Mouse (Mus musculus) brain, embryonic 14.5 days (tissue): ENCODE data around the gene Ttpal. TPM values are rescaled to one million over a fixed set of nuclear protein-coding genes. Genes with fewer than 3 reads are reported as not detected.

Source experiments
- DNase-seq: peaks from one replicate; pipeline ENCODE4 v3.0.0-alpha.2; 2011; ENCODE audit warnings: low read depth
- CTCF ChIP-seq: fragments of 200-500 bp; IDR thresholded peaks from 2 replicates; pipeline ENCODE4 v1.5.1; 2012; ENCODE audit warnings: inconsistent platforms, mild to moderate bottlenecking, moderate library complexity, borderline replicate concordance; ENCODE audit not compliant: insufficient read depth, insufficient read length; ENCODE audit errors: extremely low read depth
- POLR2A ChIP-seq: fragments of 200-500 bp; IDR thresholded peaks from 2 replicates; pipeline ENCODE4 v1.6.1; 2012; ENCODE audit warnings: mild to moderate bottlenecking, inconsistent platforms, borderline replicate concordance; ENCODE audit not compliant: poor library complexity, insufficient read depth, insufficient read length, severe bottlenecking; ENCODE audit errors: extremely low read depth
- polyA plus RNA-seq: library from polyadenylated mRNA; depleted of rRNA; stranded (reverse); fragments of >200 nt; gene quantifications from 2 replicates; pipeline ENCODE4 v1.2.3, GENCODE M21; 2012

Ttpal gene
- polyA plus RNA-seq, 1 experiment: 35.8 TPM

DNA sequence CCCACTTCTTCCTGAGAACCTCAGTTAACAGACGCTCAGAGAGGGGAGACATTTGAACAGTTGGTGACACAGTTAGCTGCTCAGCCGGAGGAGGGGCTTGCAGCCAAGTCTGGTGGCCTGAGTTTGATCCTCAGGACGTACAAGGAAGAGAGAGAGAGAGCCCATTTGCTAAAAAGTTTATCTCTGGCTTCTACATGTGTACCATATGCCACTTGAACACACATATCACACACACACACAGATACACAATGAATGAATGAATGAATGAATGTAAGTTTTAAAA is 5.3 kb upstream of the Ttpal start:
- no peak for TF ChIP-seq CTCF
- no peak for TF ChIP-seq POLR2A

DNA sequence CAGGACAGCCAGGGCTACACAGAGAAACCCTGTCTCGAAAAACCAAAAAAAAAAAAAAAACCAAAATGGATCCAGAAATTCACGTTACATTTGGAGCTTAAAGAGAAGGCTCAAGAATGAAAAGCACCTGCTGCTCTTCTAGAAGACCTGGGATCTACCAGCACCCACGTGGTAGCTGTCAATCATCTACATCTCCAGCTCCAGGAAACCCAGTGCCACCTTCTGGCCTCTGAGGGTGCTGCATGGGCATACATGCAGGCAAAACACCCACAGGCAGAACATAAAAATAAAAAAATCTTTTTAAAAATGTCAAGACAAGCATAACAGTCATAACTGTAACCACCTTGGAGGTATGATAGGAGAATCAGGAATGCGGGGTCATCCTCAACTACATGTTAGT is 4.5 kb upstream of the Ttpal start:
- peak; percentile 55 for DNase-seq
- TF ChIP-seq CTCF: peak; percentile 47; the same call in 1 of the 2 replicates
- TF ChIP-seq POLR2A: no peak

More for the DNA sequence above, 5.3 kb upstream of the Ttpal start:
- DNase-seq: no peak

DNA sequence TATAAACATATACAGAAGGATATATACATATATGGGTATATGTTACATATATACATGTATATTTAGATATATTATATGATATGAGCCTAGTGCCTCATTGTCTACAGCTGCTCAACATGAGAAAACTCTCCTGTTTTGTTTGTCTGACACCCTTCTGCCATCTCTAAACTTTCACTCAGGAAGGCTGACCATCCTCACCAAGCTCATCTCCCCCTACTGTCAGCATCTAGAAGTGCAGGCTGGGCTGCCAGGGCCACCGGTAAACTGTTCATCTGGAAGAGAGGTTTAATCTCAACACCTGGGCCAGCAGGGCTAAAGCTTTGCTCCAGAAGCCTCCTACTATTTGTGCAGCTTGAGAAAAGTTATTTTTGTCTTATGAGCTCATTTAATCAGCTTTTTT is 2.9 kb upstream of the Ttpal start:
- TF ChIP-seq CTCF (peak; percentile 83), POLR2A (no peak)
- DNase-seq: peak; percentile 54

DNA sequence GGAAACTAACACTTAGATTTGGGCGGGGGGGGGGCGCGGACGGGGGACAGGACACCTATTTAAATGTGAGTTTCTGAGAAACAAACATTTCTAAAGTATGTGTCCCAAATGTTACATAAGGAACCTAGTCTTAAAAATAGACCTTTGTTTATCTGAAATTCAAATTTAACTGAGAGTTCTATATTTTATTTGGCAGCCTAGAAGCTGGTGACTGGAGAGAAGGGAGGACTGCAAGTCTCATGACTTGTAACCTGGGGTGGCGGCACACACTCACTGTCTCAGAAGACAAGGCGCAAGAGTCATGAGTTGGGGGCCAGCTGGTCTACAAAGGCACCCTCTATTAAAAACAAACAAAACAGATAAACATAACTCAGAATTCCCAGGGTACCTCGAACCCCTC is 1.0 kb upstream of the Ttpal start:
- DNase-seq: no peak
- TF ChIP-seq CTCF (no peak), POLR2A (no peak)

DNA sequence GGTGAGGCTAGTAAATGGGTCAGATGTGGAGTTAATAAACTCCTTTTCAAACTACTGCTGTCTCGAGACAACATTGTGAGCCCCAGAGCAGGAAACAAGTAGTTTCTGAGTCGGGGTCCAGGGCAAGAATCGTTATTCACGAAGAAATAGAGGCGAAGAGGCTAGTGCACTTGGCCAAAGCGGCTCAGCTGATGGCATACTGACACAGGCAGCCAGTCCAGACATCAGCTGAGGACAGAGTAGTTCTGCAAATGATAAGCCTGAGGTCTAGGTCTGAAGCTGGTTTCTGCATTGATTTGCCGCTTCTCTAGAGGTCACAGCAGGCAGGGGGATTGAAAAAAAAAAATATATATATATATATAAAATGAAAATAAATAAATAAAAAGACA is 408 bp upstream of the Ttpal start:
- DNase-seq: no peak
- TF ChIP-seq CTCF (no peak), POLR2A (no peak)

DNA sequence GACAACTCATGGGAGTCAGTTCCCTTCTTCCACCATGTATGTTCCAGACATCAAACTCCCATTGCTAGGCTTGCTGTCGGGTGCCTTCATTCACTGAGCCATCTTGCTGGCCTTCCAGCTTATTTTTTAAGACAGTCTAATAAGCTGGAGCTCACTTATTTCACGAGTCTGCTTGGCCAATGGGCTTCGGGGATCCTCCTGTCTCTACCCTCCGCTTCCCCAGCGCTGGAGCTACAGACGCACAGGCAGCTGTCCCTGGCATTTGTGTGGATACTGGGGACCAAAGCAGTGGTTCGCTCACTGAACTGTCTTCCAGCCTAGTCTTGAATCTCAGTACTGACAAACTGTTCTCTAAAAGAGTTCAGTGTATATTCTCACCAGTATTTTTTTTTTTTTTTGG is 4.0 kb downstream of the Ttpal start:
- no peak for DNase-seq
- TF ChIP-seq POLR2A (no peak), CTCF (no peak)

DNA sequence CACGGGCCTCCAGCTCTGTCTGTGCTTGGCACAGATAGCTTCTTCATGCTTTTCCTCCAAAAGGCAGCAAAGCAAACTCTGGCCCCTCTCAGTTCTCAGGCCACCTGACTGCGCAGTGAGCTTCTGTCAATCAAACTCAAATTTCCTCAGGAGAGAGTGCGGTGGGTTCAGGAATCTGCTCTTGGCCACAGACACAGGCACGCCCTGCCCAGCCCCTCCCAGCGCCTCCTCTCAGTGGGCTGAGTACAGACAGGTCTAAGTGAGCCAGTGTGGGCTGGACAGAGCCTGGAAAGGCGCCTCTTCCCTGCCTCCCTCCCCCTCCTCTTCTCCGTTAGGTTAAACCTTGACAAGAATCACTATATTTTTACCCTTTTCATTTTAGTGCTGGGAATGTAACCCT is 5.9 kb downstream of the Ttpal start:
- DNase-seq: no peak
- TF ChIP-seq POLR2A (no peak), CTCF (no peak)

DNA sequence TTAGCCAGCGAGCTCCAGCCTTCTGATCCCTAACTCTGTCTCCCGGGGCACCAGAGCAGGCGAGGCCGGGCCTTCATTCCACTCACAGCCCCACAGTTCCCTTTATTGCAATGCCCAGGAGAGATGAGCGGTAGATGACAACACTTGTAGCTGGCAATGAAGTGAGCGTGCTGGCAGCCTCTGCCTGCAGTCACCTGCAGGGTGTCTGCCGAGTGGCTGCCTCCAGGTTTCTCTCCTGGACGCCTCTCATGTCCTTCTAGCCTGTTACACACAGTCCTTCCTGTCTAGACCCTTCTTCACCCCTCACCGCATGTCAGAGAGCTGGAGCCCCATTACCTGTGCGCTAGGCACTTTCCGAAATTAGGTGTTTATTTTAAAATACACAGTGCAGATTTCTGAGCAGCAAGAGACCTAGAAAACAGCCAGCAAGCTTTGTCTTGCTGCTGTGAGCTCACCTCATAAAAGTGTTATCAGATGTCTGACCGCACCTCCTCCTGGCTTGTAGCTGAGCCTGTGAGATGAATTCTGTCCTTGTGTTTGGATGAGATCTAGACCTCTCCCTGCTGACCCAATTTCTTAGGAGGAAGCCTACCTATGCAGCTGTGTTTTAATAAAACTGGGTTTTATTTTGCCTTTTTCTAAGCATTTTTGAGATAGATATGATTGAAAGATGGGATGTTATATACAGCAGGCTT is 7.3 kb downstream of the Ttpal start:
- TF ChIP-seq CTCF (no peak), POLR2A (no peak)
- DNase-seq: no peak

DNA sequence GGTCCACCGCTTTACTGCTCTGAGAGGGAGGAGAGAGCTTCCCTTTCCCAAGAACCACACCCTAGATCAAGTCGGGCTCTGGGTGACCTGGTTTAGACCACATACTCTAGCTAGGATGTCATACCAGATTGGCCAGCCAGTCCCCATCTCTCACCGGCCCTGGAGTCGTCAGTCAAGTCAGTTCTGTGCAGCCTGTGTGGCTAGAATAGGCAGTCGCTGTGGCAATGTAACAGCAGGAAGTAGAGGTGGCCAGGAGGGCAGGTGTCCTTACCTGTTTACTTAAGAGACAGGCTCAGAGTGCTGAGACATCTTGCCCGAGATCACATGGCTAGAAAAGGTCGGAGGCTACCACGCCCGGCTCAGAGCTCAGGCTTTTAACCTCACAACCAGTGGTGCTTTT is 9.1 kb downstream of the Ttpal start:
- no peak for TF ChIP-seq CTCF
- TF ChIP-seq POLR2A: no peak
- no peak for DNase-seq

DNA sequence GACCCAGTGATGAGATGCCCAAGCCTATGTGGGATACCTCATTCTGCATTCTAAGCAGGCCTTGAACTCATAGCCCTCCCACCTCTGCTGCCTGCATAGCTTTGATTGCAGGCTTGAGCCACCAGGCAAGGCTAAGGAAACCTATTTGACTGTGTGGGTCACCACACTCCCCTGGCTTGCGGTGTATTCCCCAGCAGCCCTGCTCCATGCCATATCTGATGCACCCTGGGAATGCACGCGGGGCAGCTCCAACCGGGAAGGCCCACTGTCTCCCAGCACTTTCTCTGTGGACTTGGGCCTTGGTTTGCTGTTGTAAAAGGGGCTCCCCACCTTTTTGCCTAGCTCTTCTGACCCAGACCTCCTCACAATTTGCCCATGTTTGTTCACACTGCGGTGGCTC is 11.1 kb downstream of the Ttpal start:
- DNase-seq: no peak
- TF ChIP-seq CTCF: no peak

DNA sequence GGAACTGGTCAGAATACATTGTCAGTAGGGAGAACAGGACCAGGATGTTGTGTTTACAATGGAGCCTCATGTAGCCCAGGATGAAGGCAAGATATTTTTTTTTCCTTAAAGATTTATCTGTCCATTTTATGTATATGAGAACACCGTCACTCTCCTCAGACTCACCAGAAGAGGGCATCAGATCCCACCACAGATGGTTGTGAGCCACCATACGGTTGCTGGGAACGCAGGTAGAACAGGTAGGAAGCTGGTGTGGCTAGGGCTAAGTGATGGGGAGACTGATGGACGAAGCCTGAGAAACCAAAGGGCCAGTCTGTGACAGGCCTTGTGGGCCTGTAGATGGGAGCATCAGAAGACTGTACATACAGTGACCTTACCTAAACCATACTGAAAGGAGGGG is 11.9 kb downstream of the Ttpal start:
- DNase-seq: no peak
- TF ChIP-seq POLR2A: no peak
- no peak for TF ChIP-seq CTCF

DNA sequence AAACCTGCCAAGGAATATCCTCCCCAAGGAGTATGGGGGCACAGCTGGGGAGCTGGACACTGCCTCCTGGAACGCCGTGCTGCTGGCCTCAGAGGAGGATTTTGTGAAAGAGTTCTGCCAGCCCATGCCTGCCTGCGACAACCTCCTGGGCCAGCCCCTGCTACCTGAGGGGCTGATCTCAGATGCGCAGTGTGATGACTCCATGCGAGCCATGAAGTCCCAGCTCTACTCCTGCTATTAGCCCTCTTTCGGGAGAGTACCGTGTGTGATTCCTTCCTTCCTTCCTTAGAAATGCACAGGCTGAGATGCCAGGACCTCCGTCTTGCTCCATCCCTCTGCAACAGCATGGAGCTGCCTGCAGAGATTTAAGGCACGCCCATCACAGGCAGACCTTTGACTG is 13.3 kb downstream of the Ttpal start:
- DNase-seq: no peak
- TF ChIP-seq POLR2A (no peak), CTCF (no peak)

DNA sequence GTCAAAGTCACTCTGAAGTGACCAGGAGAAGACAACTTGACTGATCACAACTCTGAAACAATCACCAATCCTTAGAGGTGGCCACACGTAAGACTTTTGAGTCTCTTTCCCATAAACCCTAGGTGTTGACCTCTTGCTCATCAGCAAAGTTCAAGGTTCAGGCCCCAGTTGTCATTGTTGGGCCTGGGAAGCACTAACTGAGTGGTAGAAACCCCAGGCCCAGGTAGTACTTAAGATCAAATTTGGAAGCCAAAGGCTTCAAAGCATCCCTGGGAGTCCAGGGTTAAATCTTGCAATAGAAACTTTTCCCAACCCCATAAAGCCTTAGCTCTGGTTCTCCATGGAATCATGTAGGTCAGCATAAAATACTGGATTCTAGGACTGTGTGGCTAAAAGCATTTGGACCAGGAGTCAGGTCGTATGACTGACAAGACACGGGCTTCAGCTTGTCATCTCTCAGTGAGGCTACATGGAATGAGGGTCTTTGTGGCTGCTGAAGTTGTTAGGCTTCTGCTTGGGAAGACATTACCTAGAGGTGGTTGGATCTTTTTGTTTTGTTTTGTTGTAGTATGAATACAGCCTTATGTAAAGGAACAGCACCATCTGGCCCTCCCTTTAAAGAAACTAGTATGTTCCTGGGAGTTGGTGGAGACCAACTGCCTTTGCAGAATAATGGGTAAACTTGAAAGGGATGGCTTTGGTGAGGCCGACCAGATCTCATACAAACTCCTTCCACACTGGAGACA is 14.0 kb downstream of the Ttpal start:
- TF ChIP-seq CTCF (no peak), POLR2A (no peak)

More for the DNA sequence above, 14.0 kb downstream of the Ttpal start:
- no peak for DNase-seq
